Mouse (Mus musculus) testis, adult 2 months (tissue): Measurements from ENCODE around the gene Mpv17.

Source experiments
- CTCF ChIP-seq: fragments of 200-500 bp; IDR thresholded peaks from 2 replicates; pipeline ENCODE4 v1.5.1; 2012; ENCODE audit warnings: low read depth, mild to moderate bottlenecking, inconsistent platforms, low read length, moderate library complexity; ENCODE audit not compliant: control insufficient read depth, insufficient read depth, insufficient replicate concordance
- POLR2A ChIP-seq: fragments of 200-500 bp; IDR thresholded peaks from 2 replicates; pipeline ENCODE4 v1.6.1; 2012; ENCODE audit warnings: low read depth, mild to moderate bottlenecking, inconsistent platforms, low read length, moderate library complexity; ENCODE audit not compliant: control insufficient read depth

DNA sequence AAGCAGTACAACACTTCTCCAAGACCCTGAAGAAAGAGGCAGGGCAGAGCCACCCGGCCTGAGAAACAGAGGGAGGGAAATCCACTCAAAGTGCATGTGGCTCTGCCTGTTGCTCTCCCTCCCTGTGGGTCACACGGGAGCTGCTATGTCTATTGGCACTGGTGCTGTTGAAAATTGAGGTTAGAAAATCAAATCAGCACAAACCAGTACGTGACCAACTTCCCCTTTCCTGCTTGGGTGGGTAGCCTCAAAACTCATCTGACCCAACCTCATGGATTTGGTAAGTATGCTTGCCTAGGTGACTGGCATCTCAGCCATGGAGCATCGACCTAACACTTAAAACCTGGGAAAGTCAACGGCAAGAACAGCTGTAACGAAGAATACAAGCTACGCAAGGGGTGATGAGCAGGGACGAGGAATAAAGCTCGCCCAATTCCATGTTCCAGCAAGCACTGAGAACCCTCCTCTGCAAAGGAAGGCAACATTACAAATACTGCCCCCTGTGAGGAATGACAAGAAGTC lies 48.2 kb downstream of the Mpv17 start, which contains the start of gene Dnajc5g:
- TF ChIP-seq CTCF, result no peak
- TF ChIP-seq POLR2A, result no peak
